Mouse (Mus musculus) midbrain, postnatal 0 days (tissue): ENCODE data around the gene Apoa4. TPM values are rescaled to one million over a fixed set of nuclear protein-coding genes. Genes with fewer than 3 reads are reported as not detected.

Source experiments
- ATAC-seq: fragments of 200-750 bp; cut with Nextera tagmentation; 2 replicates; pipeline ENCODE4 v1.8.0; 2017; ENCODE audit warnings: moderate number of reproducible peaks, mild to moderate bottlenecking, moderate TSS enrichment, moderate library complexity; ENCODE audit not compliant: low FRiP score
- DNase-seq: peaks from one replicate; pipeline ENCODE4 v3.0.0-alpha.2; 2015; ENCODE audit warnings: low spot score
- H3K27ac ChIP-seq: fragments of 300-500 bp; sonication (generic); 2 replicates; pipeline ENCODE4 v1.5.1; 2014; ENCODE audit warnings: low read depth, mild to moderate bottlenecking, low read length, mixed read lengths
- H3K27me3 ChIP-seq: fragments of 300-500 bp; sonication (generic); 2 replicates; pipeline ENCODE4 v1.6.1; 2014; ENCODE audit warnings: low read length, control low read depth, mixed read lengths; ENCODE audit not compliant: insufficient read depth
- H3K36me3 ChIP-seq: fragments of 300-500 bp; sonication (generic); 2 replicates; pipeline ENCODE4 v1.6.1; 2014; ENCODE audit warnings: low read length, control low read depth, mixed read lengths; ENCODE audit not compliant: insufficient read depth
- H3K4me1 ChIP-seq: fragments of 300-500 bp; sonication (generic); 2 replicates; pipeline ENCODE4 v1.6.1; 2014; ENCODE audit warnings: mild to moderate bottlenecking, control low read depth, antibody characterized with exemption, low read length, mixed read lengths; ENCODE audit not compliant: insufficient read depth
- H3K4me2 ChIP-seq: fragments of 300-500 bp; sonication (generic); 2 replicates; pipeline ENCODE4 v1.6.1; 2014; ENCODE audit warnings: low read depth, mild to moderate bottlenecking, low read length, mixed read lengths; ENCODE audit not compliant: poor library complexity, severe bottlenecking
- H3K4me3 ChIP-seq: fragments of 300-500 bp; sonication (generic); 2 replicates; pipeline ENCODE4 v1.5.1; 2014; ENCODE audit warnings: low read depth, mild to moderate bottlenecking, low read length, moderate library complexity
- H3K9ac ChIP-seq: fragments of 300-500 bp; sonication (generic); replicated peaks from 2 replicates; pipeline ENCODE4 v1.6.1; 2014; ENCODE audit warnings: mild to moderate bottlenecking, low read length, moderate library complexity, mixed read lengths; ENCODE audit not compliant: poor library complexity, severe bottlenecking
- H3K9me3 ChIP-seq: fragments of 300-500 bp; sonication (generic); 2 replicates; pipeline ENCODE4 v1.6.1; 2016; ENCODE audit warnings: low read length, control low read depth
- CTCF ChIP-seq: IDR thresholded peaks from 2 replicates; pipeline ENCODE4 v1.5.1; 2016; ENCODE audit warnings: antibody characterized with exemption, mild to moderate bottlenecking
- WGBS: fragments of 180-500 bp; shearing (Covaris S2); extraction: QIAGEN DNeasy Blood & Tissue Kit; methylation state at CpG from one replicate; pipeline ENCODE4 v1.1.7; 2014; 5-methylcytosine and 5-hydroxymethylcytosine counted together
- polyA plus RNA-seq: library from polyadenylated mRNA; unstranded; fragments of >200 nt; fragmentation: Nextera tagmentation; extraction: Ambion mirVana; gene quantifications from 2 replicates; pipeline ENCODE4 v1.2.1, GENCODE M21; 2015
- total RNA-seq: library from RNA; depleted of rRNA; stranded (reverse); fragments of >200 nt; gene quantifications from 2 replicates; pipeline ENCODE4 v1.2.3, GENCODE M21; 2014; rRNA removed

Apoa4 gene
- total RNA-seq (not detected in 2 replicates), polyA plus RNA-seq (not detected in 2 replicates)

GRCm38 (mm10) chr9:46240526-46241153 lies at the start of gene Apoa4:
Gene Apoa4 (plus strand): TSS chr9:46240696.
- ATAC-seq, result no peak
- H3K4me1 ChIP-seq, result no peaks in the 10 kb centered on the region
- no peak for DNase-seq
- no peak within 1 kb of the TSS for H3K27ac ChIP-seq
- no peak within 1 kb of the TSS for H3K4me3 ChIP-seq
- no peak for TF ChIP-seq CTCF
- WGBS, result 71% methylated on average over 7 of the region's 7 CpGs
- no peak within 1 kb of the TSS for H3K4me2 ChIP-seq
- no peaks in the 10 kb centered on the region for H3K36me3 ChIP-seq
- H3K9me3 ChIP-seq, result no peaks in the 10 kb centered on the region
- no peaks in the 10 kb centered on the region for H3K27me3 ChIP-seq
- H3K9ac ChIP-seq, result no peak within 1 kb of the TSS

GRCm38 (mm10) chr9:46191234-46191633 lies 49.3 kb upstream of the Apoa4 start:
- no peak for ATAC-seq
- Histone ChIP-seq H3K4me2 (no peak overlapping the region), H3K4me1 (no peaks in the 10 kb centered on the region; the same call in 1 of the 2 replicates), H3K4me3 (no peak overlapping the region), H3K27ac (no peak overlapping the region), H3K9me3 (no peaks in the 10 kb centered on the region), H3K9ac (no peak overlapping the region), H3K36me3 (peaks cover 18% of the 10 kb centered on the region), H3K27me3 (no peaks in the 10 kb centered on the region)
- no peak for DNase-seq
- 73% methylated on average over 8 of the region's 8 CpGs for WGBS
- TF ChIP-seq CTCF, result no peak

GRCm38 (mm10) chr9:46191644-46192043 lies 48.9 kb upstream of the Apoa4 start:
- no peaks in the 10 kb centered on the region for H3K27me3 ChIP-seq
- H3K4me2 ChIP-seq, result no peak overlapping the region
- no peak overlapping the region for H3K4me3 ChIP-seq
- WGBS, result 14% methylated on average over 1 of the region's 1 CpGs
- H3K9ac ChIP-seq, result no peak overlapping the region
- peaks cover 18% of the 10 kb centered on the region for H3K36me3 ChIP-seq
- H3K4me1 ChIP-seq, result no peaks in the 10 kb centered on the region; the same call in 1 of the 2 replicates
- DNase-seq (peak; percentile 86), ATAC-seq (no peak)
- no peaks in the 10 kb centered on the region for H3K9me3 ChIP-seq
- no peak overlapping the region for H3K27ac ChIP-seq
- TF ChIP-seq CTCF, result peak; percentile 81

- Histone ChIP-seq H3K4me2 (no peak overlapping the region), H3K27me3 (no peaks in the 10 kb centered on the region), H3K27ac (no peak overlapping the region), H3K9ac (no peak overlapping the region), H3K4me1 (no peaks in the 10 kb centered on the region; the same call in 1 of the 2 replicates), H3K36me3 (peaks cover 21% of the 10 kb centered on the region), H3K9me3 (no peaks in the 10 kb centered on the region), H3K4me3 (no peak overlapping the region)
- no peak for ATAC-seq
- DNase-seq, result no peak
- WGBS, result 65% methylated on average over 6 of the region's 6 CpGs
- TF ChIP-seq CTCF, result no peak
Measured at GRCm38 (mm10) chr9:46192642-46193041, 47.9 kb upstream of the Apoa4 start.

GRCm38 (mm10) chr9:46194809-46195208 lies 45.7 kb upstream of the Apoa4 start:
- ATAC-seq (no peak), DNase-seq (no peak)
- Histone ChIP-seq H3K27ac (no peak overlapping the region), H3K9ac (no peak overlapping the region), H3K36me3 (peaks cover 36% of the 10 kb centered on the region), H3K4me1 (no peaks in the 10 kb centered on the region; the same call in 1 of the 2 replicates), H3K9me3 (no peaks in the 10 kb centered on the region), H3K27me3 (no peaks in the 10 kb centered on the region), H3K4me3 (no peak overlapping the region), H3K4me2 (no peak overlapping the region)
- 88% methylated on average over 9 of the region's 9 CpGs for WGBS
- TF ChIP-seq CTCF, result no peak

GRCm38 (mm10) chr9:46196699-46197169 lies 43.8 kb upstream of the Apoa4 start:
- H3K27ac ChIP-seq, result no peak overlapping the region
- H3K9me3 ChIP-seq, result no peaks in the 10 kb centered on the region
- ATAC-seq (no peak), DNase-seq (no peak)
- peaks cover 48% of the 10 kb centered on the region for H3K36me3 ChIP-seq
- H3K9ac ChIP-seq, result no peak overlapping the region
- H3K27me3 ChIP-seq, result no peaks in the 10 kb centered on the region
- no peaks in the 10 kb centered on the region for H3K4me1 ChIP-seq
- H3K4me3 ChIP-seq, result no peak overlapping the region
- no peak for TF ChIP-seq CTCF
- WGBS, result 86% methylated on average over 12 of the region's 12 CpGs
- no peak overlapping the region for H3K4me2 ChIP-seq
